Mouse (Mus musculus) neutrophil, adult 65 days (primary cell): Measurements from ENCODE around the gene Hhat. TPM values are rescaled to one million over a fixed set of nuclear protein-coding genes. Genes with fewer than 3 reads are reported as not detected.

Experiments used
- total RNA-seq: library from RNA; stranded (reverse); gene quantifications from 2 replicates; pipeline ENCODE4 v1.2.4, GENCODE M21; 2023

Hhat gene
- total RNA-seq = 0.64 and 0.66 TPM in 2 replicates

DNA sequence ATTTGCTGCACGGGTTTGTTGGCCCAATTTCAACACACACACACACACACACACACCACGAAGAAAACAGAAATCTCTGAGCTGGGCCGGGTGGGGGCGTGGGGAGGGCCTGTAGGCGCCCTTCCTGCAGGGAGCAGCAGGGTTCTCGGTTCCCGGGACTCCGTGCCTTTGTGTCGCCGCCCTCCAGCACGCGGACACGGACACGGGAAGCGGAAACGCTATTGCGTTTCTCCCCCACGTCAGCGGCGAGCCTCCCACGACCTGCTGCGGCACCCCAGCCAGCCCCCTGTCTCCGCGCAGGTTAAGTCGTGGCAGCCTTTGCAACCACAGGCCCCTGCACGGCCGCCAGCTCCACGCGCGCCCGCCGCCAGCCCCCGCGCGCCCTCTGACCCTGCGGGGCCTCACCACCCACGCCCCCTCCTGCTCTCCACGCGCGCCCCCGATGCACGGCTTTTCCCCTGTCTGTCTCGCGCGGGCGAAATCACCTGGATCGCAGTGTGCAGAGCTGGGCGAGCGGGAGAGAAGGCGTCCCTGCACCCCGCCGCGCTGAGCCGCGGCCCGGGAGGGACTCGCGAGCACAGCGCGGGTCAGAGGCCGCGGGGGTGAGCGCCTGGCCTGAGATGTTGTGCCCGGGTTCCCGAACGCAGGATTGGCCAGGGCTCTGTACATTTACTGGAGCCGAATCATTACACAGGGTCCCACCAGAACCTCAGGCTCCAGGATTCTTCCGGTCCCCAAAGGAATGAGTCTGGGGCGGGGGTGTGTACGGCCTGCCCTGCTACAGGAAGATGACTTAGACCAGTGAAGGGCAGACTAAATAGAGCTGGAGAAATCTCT is at the start of gene Hhat:
TSS of gene Hhat (minus strand) at position 729 of the 837 bp plus-strand sequence.

Other genes with a start within 250 kb of the Hhat start
- gene Sertad4, start 84.5 kb upstream of the Hhat start, total RNA-seq = not detected in 2 replicates